Mouse (Mus musculus) monocyte, adult 5-6 weeks (primary cell): ENCODE data around the gene Car9. TPM values are rescaled to one million over a fixed set of nuclear protein-coding genes. Genes with fewer than 3 reads are reported as not detected.
"Not testable (repeated sequence)": the region's sequence is repeated elsewhere in the genome, so short reads cannot be mapped to it uniquely, and the experiment has no call there.

Experiments
- ATAC-seq: fragments of 153-309, 156-312 bp; replicated peaks from 2 replicates; pipeline ENCODE4 v1.8.0; 2017; ENCODE audit warnings: mild to moderate bottlenecking; ENCODE audit not compliant: low TSS enrichment, insufficient number of reproducible peaks, severe bottlenecking, poor library complexity, low FRiP score
- total RNA-seq: library from RNA; stranded (forward); fragments of 200-1000, 200-491, 200-594 nt; gene quantifications from 3 replicates; pipeline ENCODE4 v1.2.3, GENCODE M21; 2017

The Car9 gene
- 0.75 to 1.7 TPM (median 1.0 TPM) in 3 replicates for total RNA-seq

DNA sequence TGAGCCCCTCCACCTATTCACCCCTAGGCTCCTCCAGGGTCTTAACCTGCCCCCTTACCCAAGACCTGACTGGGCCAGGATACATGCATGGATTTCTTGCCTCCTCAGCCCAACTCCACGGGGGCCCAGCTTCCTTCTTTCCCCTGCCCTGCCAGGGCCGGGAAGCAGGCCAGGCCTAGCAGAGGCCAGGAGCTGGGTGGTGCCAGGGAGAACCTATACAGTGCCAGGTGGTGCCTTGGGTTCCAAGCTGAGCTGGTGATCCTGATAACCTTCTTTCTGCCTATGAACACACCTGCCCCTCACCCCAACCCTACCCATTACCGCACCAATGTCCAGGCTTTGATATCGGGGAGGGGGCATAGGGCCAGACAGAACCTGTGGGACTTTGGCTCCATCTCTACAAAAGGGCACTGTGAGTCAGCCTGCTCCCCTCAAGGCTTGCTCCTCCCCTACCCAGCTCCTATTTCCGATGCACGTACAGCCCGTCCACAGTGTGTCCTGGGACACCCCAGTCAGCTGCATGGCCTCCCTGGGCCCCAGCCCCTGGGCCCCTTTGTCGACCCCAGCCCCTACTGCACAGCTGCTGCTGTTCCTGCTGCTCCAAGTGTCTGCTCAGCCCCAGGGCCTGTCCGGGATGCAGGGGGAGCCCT lies at the start of gene Car9:
TSS of gene Car9 (plus strand) at position 431 of the 650 bp plus-strand sequence.
- ATAC-seq, result no peak

DNA sequence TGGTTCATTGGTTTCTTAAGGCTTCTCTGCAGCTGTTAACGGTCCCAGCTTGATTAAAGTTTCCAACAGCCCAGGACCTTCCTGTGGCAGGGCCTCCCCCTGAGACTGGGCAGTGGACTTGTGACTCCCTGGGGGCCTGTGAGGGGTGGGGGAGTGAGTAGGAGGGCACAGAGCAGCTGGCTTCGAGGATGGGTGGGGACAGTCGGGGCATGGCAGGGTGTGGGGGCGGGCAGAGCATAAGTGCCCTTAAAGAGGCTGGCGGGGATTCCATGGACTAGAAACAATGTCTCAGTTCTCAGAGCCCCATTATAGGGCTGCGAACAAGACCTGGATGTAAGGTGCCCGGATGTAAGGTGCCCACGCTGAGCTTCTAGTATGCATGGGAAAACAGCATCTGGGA lies 49.6 kb upstream of the Car9 start:
- ATAC-seq, result no peak

DNA sequence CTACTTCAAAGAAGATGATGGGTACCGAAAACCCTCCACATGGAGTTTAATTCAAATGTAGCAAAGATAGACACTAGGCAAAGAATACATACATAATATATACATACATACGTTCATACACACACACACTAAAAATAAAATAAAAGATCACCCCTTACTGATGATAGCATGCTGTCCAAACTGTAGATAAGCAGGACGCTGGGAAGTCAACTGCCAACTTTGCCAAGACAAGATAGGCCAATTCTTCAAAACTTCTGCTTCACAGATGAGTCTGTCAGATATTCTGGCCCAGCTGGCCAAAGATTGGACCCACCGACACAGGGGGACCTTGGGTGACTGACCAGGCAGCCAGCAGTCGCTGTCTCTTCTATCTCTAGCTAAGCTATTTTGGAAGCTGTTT lies 43.7 kb upstream of the Car9 start:
- no peak for ATAC-seq

DNA sequence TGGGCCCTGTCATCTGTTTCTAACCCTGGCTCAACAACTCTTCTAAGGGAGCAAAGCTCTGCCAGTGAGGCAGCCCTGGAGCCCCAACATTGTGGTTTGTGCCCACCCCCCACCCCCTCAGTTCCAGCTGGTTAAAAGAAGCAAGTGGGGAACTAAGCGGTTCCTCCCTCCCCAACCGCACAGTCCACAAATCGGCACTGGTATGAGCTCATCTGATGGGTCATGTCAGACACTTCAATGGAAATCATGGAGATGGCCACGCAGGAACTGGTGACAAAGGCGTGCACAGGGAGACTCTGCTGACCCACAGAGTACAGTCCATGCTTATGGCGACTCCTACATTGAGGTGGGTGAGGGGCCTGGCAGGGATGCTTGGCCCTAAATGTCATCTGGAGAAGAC lies 40.8 kb upstream of the Car9 start:
- ATAC-seq, result no peak

DNA sequence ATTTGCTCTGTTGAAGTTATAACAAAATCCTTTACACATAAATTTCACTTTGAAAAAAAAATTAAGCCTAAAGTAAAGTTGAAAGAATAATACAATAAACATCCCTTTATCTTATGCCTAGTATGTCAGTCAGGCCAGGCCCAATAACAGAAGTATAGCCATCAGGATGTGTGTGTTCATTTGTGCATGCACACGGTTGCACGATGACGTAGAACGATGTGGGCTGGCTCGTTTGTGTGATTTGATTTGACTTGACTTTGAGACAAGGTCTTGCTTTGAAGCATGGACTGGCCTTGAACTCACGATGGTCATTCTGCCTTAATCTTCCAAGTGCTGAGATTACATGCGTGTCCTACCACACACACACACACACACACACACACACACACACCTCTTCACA lies 39.9 kb upstream of the Car9 start:
- ATAC-seq, result no peak

DNA sequence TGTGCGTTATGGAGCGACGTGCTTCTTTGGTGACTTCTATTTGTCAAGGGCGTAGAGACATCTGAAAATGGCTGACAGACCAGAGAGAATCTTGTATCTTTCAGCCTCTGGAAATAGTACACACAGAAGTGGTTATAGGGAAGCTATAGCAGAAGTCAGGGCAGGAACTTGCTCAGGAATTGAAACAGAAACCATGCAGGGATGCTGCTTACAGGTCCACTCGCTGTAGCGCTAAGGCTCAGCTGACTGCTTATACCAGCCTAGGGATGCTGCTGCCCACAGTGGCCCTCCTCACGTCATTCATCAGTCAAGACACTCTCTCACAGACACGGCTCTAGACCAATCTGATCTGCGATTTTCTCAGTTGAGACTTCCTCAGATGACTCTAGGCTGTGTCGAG lies 36.5 kb upstream of the Car9 start:
- ATAC-seq, result peak; percentile 60; the same call in 1 of the 2 replicates

DNA sequence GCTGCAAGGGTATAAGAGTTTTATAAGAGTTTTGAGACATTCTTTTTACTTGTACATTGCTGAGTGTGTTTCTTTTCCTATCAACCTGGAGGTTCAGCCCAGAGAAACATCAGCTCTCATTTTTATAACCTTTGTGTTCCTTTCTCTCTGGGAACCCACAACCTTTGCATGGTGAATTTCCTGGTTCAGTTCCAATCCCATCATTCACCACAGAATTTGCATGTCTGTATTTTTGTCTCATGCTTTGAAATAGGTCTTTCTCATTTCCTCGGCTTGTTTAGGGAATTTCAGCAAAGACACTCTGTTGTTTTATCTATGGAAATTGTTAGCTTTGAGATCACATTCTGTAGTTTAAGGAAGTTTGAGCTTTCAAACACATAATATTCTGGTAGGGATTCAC lies 33.1 kb upstream of the Car9 start:
- no peak for ATAC-seq

DNA sequence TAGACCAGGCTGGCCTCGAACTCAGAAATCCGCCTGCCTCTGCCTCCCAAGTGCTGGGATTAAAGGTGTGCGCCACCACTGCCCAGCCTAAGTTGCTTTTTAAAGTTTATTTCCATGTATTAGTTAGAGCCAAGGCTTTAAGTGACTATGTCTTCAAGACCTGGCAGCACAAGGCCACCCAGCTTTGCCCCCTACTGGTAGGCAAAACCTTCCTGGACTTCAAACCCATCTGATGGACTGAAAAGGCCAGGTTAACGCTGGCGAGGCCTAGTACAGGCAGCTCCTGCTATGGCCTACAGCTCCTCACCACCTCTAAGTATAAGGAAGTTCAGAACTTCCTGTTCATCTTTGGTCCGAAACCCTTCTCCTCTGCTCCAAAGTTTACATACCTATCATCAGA lies 30.2 kb upstream of the Car9 start:
- ATAC-seq, result no peak

DNA sequence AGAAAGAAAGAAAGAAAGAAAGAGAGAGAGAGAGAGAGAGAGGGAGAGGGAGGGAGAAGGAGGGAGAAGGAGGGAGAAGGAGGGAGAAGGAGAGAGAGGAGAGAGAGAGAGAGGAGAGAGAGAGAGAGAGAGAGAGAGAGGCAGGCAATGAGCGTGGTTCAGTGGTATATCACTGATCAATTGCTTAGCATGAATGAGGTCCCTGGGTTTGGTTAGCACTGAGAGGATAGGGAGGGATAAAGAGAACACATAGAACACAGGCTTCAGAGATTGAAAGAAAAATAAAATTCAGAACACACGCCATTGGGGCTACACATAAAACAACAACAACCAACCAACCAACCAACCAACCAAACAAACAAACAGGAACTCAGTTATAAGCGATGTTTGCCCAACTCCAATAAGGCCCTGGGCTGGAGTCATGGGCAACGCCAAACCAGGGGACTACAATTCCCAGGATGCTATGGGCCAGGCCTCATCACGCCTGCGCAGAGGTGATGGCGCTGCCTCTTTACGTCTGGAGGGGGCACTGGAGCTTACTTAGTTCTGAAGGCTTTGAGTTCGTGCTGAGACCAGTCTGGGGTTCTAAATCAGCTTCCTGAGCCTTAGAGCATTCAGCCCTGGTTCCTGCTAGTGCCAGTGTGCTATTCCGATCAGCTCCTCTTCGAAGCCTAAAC lies 28.8 kb upstream of the Car9 start:
- ATAC-seq, result peak; percentile 95

DNA sequence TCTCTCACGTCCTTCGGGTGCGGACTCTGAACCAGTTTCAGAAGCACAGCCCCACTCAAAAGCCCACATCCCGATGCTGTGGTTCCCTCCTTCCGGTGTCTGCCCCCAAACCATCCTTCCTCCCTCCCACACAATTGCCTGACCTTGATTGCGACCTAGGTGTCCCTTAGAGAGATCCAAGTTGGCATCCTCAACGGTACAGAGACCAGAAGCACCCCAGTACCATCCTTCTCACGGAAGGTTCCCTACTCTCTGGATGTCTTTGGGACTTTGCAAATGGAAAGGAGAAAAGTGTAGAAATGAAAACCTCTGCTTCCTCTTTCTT lies 28.3 kb upstream of the Car9 start:
- ATAC-seq, result no peak

DNA sequence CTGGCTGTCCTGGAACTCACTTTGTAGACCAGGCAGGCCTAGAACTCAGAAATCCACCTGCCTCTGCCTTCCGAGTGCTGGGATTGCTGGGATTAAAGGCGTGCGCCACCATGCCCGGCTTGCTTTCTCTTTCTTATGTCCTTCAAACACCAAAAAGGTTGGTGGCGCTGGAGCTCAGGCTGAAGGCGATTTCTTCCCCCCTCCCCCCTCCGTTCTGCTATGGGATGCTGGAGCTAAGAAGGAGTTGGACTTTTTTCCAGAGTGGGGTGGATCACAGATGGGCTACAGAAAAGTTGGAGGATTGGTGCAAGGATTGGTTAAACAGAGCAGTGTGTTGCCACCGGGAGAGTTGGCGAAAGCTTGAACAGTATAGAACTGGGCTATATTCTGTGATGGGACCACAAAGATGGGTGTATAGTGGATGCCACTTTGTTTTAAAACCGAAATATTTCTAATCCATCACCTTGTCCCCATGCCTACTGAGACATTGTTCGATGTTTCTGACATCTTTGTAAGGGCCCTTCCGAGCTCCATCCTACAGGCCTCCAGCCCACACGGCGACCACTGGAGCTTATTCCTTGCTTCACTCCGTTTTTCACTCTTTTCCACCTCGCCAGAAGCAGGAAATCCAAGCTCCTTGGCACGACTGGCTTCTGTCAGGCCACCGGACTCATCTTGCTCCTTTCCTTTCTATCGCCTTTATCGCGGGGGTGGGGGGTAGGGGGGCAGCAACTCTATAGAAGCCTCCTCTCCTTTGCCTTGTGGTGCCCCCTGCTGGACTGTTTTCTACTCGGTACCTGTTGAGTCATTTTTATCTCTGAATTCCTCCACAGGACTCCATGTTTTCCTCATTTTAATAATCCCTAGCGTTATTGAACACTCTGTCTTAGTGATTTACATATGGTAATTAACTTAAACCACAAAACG lies 27.6 kb upstream of the Car9 start:
- ATAC-seq, result no peak

DNA sequence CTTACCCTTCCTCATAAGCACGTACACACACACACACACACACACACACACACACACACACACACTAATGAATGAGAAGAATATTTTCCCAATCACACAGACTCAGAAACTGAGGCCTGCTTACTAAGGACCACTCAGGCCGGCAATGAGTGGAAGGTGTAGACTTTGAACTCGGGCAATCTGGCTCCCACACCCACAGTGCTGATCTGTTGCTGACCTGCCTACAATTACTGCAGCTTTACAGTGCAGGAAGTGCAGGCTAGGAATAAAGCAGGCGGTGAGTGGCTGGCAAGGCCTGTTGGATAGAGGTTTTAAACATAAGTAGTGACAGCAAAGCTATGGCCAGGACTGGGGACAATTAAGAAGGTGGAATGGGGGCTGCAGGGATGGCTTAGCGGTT lies 25.8 kb upstream of the Car9 start:
- ATAC-seq, result no peak

DNA sequence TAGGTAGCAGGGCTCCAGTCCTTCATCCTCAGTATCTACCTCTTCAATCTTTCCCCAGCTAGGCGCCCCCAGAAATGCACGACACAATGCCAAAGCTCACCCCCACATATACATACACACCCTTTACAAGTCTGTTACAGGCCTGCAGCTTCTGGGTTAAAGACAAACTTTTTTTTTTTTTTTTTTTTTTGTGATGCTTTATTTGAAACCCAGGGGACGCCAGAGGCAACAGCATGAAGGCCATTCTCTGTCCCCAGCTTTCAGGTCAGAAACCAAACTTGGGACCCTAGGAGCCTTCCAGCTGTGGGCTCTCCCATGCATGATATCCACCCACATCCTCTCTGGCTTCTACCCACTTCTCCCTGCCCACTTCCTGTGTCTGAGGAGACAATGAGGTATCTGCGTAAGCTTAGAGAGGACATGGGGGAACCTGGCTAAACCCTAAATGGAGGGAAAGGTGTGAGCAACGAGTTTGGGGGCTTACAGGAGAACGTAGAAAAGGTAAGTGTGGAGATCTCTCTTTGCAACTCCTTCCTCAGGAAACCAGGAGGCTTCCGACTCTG lies 24.8 kb upstream of the Car9 start:
- no peak for ATAC-seq

DNA sequence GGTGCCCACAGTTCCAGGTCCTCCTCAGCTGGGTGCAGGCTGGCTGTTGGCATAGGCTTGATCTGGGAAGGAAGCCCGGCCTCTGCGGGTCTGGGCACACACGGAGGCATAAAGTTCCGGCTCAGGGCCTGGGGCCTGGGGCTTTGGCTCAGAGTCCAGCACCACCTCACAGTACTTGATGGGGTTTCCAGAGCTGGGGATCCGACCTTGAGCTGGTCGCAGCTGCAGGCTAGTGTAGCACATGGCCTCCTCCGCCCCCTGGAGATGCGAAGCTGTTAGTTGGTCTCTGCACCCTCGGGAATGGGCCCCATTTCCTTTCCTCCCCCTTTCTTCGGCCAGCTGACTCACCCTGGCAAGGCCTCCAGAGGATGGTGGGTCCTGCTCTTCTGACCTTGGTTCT lies 24.2 kb upstream of the Car9 start:
- no peak for ATAC-seq

DNA sequence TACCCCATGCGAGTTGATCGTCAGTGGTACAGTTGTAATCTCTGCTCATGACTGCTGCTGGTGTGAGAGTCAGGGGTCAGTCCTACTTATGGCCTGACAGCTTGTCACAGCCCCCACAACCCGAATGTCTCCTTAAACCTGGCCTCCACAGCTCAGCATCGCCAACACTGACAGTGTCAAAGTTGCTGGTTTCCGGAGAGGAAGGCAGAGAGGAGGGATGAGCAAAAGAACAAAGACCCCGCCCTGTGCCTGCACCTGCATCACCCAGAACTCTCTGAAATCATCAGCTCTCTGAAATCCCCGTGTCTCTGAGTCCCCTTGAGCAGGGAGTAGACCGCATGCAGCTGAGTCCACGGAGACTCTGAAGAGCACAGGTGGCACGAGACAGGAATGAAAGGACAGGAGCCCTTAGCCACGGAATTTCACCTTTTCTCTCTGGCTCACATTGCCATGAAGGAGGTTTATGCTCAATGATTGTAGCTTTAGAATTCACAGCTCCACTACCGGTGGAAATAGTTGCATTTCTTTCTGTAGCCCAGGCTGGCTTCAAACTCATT lies 23.2 kb upstream of the Car9 start, which contains the start of gene Sit1:
TSS of gene Sit1 (minus strand) at position 200 of the 557 bp plus-strand sequence.
- ATAC-seq, result no peak

DNA sequence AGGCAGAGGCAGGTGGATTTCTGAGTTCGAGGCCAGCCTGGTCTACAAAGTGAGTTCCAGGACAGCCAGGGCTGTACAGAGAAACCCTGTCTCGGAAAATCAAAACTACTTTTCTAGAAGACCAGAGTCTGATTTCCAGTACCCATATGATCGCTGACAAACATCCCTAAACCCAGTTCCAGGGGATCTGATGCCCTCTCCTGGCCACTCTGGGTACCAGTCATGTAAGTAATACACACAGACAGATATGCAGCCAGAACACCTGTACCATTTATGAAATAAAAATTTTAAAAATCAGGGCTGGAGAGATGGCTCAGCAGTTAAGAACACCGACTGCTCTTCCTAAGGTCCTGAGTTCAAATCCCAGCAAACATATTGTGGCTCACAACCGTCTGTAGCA lies 21.1 kb upstream of the Car9 start:
- ATAC-seq, result not testable (repeated sequence)

DNA sequence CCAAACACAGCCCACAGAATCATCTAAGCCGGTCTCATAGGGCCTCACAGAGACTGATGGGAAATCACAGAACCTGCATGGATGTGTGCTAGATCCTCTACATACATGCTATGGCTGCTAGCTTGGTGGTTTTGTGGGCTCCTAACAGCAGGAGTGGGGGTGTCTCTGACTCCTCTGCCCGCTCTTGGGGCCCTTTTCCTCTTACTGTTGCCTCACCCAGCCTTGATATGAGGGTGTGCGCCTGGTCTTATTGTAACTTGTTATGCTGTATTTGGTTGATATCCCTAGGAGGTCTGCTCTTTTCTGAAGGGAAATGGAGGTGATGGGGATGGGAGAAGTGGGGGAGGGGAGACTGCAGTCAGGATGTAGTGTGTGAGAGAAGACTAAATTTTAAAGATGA lies 17.2 kb upstream of the Car9 start:
- no peak for ATAC-seq

DNA sequence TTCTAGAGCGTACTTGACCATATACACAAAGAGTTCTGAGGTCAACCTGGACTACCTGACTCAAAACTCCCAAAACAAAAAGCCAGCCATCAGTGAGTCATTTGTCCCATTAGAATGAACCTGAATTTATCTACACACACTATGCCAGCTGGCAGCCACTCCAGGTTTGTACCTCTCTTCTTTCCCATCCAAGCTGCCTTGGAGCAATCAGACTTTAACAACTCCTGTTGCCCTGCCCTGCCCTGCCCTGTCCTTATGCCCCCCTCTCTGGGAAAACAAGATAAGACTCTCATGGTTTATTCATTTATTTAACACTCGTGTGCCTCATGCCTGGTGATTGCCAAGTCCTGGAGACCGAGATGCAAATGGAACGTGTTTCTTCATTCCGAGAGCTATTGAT lies 16.0 kb upstream of the Car9 start:
- ATAC-seq, result no peak
